Mouse (Mus musculus) stomach, postnatal 0 days (tissue): ENCODE measurements at regions not wholly inside any gene's neighbourhood (a gene's known extent, or its start where the extent isn't known, plus 50 kb on each side); places are given as distances from the start of the nearest gene placed in this dataset.

Source experiments
- CTCF ChIP-seq: IDR thresholded peaks from 2 replicates; pipeline ENCODE4 v1.5.1; 2016; ENCODE audit warnings: antibody characterized with exemption, low read depth, mild to moderate bottlenecking, moderate library complexity
- EP300 ChIP-seq: optimal IDR thresholded peaks from 2 replicates; pipeline ENCODE3; 2016; ENCODE audit warnings: antibody characterized with exemption

DNA sequence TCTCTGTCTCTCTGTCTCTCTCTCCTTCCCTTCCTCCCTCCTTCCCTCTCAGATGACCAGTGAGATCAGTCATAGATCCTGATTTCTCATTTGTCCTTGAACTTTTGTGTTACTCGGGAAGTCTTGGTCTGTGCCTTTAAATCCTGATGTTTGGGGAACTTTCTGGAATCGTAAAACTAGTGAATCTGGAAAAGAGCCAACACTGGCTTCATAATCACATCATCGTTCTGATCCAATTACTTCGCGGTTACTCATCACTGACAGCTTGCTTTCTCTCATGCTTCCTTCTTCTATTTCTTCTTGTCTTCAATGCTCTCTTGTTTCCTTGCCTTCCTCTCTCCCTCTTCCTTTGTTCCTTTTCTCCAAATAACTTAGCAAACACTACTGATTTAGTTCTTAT is 243.7 kb upstream of the Trib2 start:
- TF ChIP-seq CTCF, result no peak
- no peak for TF ChIP-seq EP300
